Mouse (Mus musculus) neural tube, embryonic 15.5 days (tissue): ENCODE measurements around the gene Adamtsl1. TPM values are rescaled to one million over a fixed set of nuclear protein-coding genes. Genes with fewer than 3 reads are reported as not detected.

Experiments used
- ATAC-seq: fragments of 200-750 bp; cut with Nextera tagmentation; 2 replicates; pipeline ENCODE4 v1.8.0; 2017; ENCODE audit warnings: mild to moderate bottlenecking, moderate TSS enrichment, moderate library complexity; ENCODE audit not compliant: low FRiP score
- H3K27ac ChIP-seq: fragments of 300-500 bp; sonication (generic); replicated peaks from 2 replicates; pipeline ENCODE4 v1.5.1; 2015; ENCODE audit warnings: mild to moderate bottlenecking, inconsistent platforms
- H3K27me3 ChIP-seq: fragments of 300-500 bp; sonication (generic); replicated peaks from 2 replicates; pipeline ENCODE4 v1.6.1; 2015; ENCODE audit warnings: inconsistent platforms
- H3K36me3 ChIP-seq: fragments of 300-500 bp; sonication (generic); 2 replicates; pipeline ENCODE4 v1.6.1; 2015; ENCODE audit warnings: inconsistent platforms
- H3K4me1 ChIP-seq: fragments of 300-500 bp; sonication (generic); 2 replicates; pipeline ENCODE4 v1.6.1; 2015; ENCODE audit warnings: inconsistent platforms
- H3K4me2 ChIP-seq: fragments of 300-500 bp; sonication (generic); 2 replicates; pipeline ENCODE4 v1.6.1; 2015; ENCODE audit warnings: inconsistent platforms, mild to moderate bottlenecking, moderate library complexity
- H3K4me3 ChIP-seq: fragments of 300-500 bp; sonication (generic); replicated peaks from 2 replicates; pipeline ENCODE4 v1.5.1; 2015; ENCODE audit warnings: mild to moderate bottlenecking, inconsistent platforms
- H3K9ac ChIP-seq: fragments of 300-500 bp; sonication (generic); replicated peaks from 2 replicates; pipeline ENCODE4 v1.6.1; 2015; ENCODE audit warnings: mild to moderate bottlenecking, inconsistent platforms
- H3K9me3 ChIP-seq: fragments of 300-500 bp; sonication (generic); replicated peaks from 2 replicates; pipeline ENCODE4 v1.6.1; 2016; ENCODE audit warnings: inconsistent platforms
- WGBS: fragments of 180-500 bp; shearing (Covaris S2); methylation state at CpG from one replicate; pipeline ENCODE4 v1.1.7; 2015; ENCODE audit warnings: mixed read lengths; 5-methylcytosine and 5-hydroxymethylcytosine counted together
- polyA plus RNA-seq: library from polyadenylated mRNA; unstranded; fragments of >200 nt; fragmentation: Nextera tagmentation; extraction: Ambion mirVana; gene quantifications from 2 replicates; pipeline ENCODE4 v1.2.1, GENCODE M21; 2015

The Adamtsl1 gene
- polyA plus RNA-seq, 1 experiment from 2014 or later: 13.0 TPM

- Histone ChIP-seq H3K4me2 (no peak overlapping the region), H3K9ac (no peak overlapping the region), H3K27ac (no peak overlapping the region), H3K36me3 (no peaks in the 10 kb centered on the region), H3K4me1 (no peaks in the 10 kb centered on the region), H3K4me3 (no peak overlapping the region), H3K27me3 (no peaks in the 10 kb centered on the region), H3K9me3 (no peaks in the 10 kb centered on the region)
- 86% methylated on average over 3 of the region's 3 CpGs for WGBS
- ATAC-seq: no peak
These were observed 719.2 kb downstream of the Adamtsl1 start for GRCm38 (mm10) chr4:86233197-86233596.

- Histone ChIP-seq H3K27me3 (no peaks in the 10 kb centered on the region), H3K27ac (no peak overlapping the region), H3K36me3 (no peaks in the 10 kb centered on the region), H3K9me3 (no peaks in the 10 kb centered on the region), H3K4me2 (no peak overlapping the region), H3K4me1 (peaks cover 3% of the 10 kb centered on the region; the same call in 1 of the 2 replicates), H3K9ac (no peak overlapping the region), H3K4me3 (no peak overlapping the region)
- ATAC-seq: peak; percentile 70; the same call in 1 of the 2 replicates
- WGBS: 18% methylated on average over 2 of the region's 2 CpGs
These were observed 728.0 kb downstream of the Adamtsl1 start for GRCm38 (mm10) chr4:86241854-86242424.

- Histone ChIP-seq H3K4me3 (no peak overlapping the region), H3K9me3 (no peaks in the 10 kb centered on the region), H3K4me1 (no peaks in the 10 kb centered on the region), H3K9ac (no peak overlapping the region), H3K27ac (no peak overlapping the region), H3K27me3 (no peaks in the 10 kb centered on the region), H3K36me3 (no peaks in the 10 kb centered on the region), H3K4me2 (no peak overlapping the region)
- ATAC-seq: no peak
- WGBS: 74% methylated on average over 2 of the region's 2 CpGs
These were observed 756.1 kb downstream of the Adamtsl1 start for GRCm38 (mm10) chr4:86270085-86270484.

- 60% methylated on average over 6 of the region's 6 CpGs for WGBS
- H3K9ac ChIP-seq: no peak overlapping the region
These were observed 759.9 kb downstream of the Adamtsl1 start for GRCm38 (mm10) chr4:86273703-86274355.

GRCm38 (mm10) chr4:86274663-86275062 is 760.7 kb downstream of the Adamtsl1 start:
- Histone ChIP-seq H3K9ac (no peak overlapping the region), H3K36me3 (no peaks in the 10 kb centered on the region), H3K4me2 (no peak overlapping the region), H3K4me3 (no peak overlapping the region), H3K27me3 (no peaks in the 10 kb centered on the region), H3K27ac (no peak overlapping the region), H3K4me1 (peaks cover 10% of the 10 kb centered on the region), H3K9me3 (no peaks in the 10 kb centered on the region)
- ATAC-seq: no peak
- WGBS: 68% methylated on average over 2 of the region's 2 CpGs

More at GRCm38 (mm10) chr4:86273703-86274355, 759.9 kb downstream of the Adamtsl1 start:
- Histone ChIP-seq H3K4me2 (no peak overlapping the region), H3K27ac (no peak overlapping the region), H3K27me3 (no peaks in the 10 kb centered on the region), H3K4me1 (peaks cover 10% of the 10 kb centered on the region), H3K9me3 (no peaks in the 10 kb centered on the region), H3K4me3 (no peak overlapping the region), H3K36me3 (no peaks in the 10 kb centered on the region)
- no peak for ATAC-seq

- no peak for ATAC-seq
- Histone ChIP-seq H3K27me3 (no peaks in the 10 kb centered on the region), H3K36me3 (no peaks in the 10 kb centered on the region), H3K4me2 (no peak overlapping the region), H3K4me1 (peaks cover 10% of the 10 kb centered on the region), H3K9ac (no peak overlapping the region), H3K9me3 (no peaks in the 10 kb centered on the region), H3K4me3 (no peak overlapping the region), H3K27ac (no peak overlapping the region)
- WGBS: 76% methylated on average over 14 of the region's 14 CpGs
These were observed 762.2 kb downstream of the Adamtsl1 start for GRCm38 (mm10) chr4:86276021-86276813.

- H3K4me2 ChIP-seq: no peak overlapping the region
- H3K9me3 ChIP-seq: no peaks in the 10 kb centered on the region
- H3K9ac ChIP-seq: no peak overlapping the region
- no peaks in the 10 kb centered on the region for H3K27me3 ChIP-seq
- ATAC-seq: no peak
- H3K36me3 ChIP-seq: no peaks in the 10 kb centered on the region
- peaks cover 10% of the 10 kb centered on the region for H3K4me1 ChIP-seq
- H3K4me3 ChIP-seq: no peak overlapping the region
- WGBS: 42% methylated on average over 5 of the region's 5 CpGs
- no peak overlapping the region for H3K27ac ChIP-seq
These were observed 764.6 kb downstream of the Adamtsl1 start for GRCm38 (mm10) chr4:86278546-86278945.

- H3K4me2 ChIP-seq: no peak overlapping the region
- no peaks in the 10 kb centered on the region for H3K36me3 ChIP-seq
- 90% methylated on average over 1 of the region's 1 CpGs for WGBS
- H3K27ac ChIP-seq: no peak overlapping the region
- H3K4me3 ChIP-seq: no peak overlapping the region
- H3K27me3 ChIP-seq: no peaks in the 10 kb centered on the region
- no peak for ATAC-seq
- H3K9me3 ChIP-seq: no peaks in the 10 kb centered on the region
- H3K9ac ChIP-seq: no peak overlapping the region
- H3K4me1 ChIP-seq: no peaks in the 10 kb centered on the region
These were observed 772.6 kb downstream of the Adamtsl1 start for GRCm38 (mm10) chr4:86286572-86286971.

GRCm38 (mm10) chr4:86288264-86288663 is 774.3 kb downstream of the Adamtsl1 start:
- H3K4me1 ChIP-seq: no peaks in the 10 kb centered on the region
- 82% methylated on average over 4 of the region's 4 CpGs for WGBS
- H3K27me3 ChIP-seq: no peaks in the 10 kb centered on the region
- H3K36me3 ChIP-seq: no peaks in the 10 kb centered on the region
- no peak overlapping the region for H3K9ac ChIP-seq
- H3K4me2 ChIP-seq: no peak overlapping the region
- no peak for ATAC-seq
- H3K4me3 ChIP-seq: no peak overlapping the region
- H3K27ac ChIP-seq: no peak overlapping the region
- no peaks in the 10 kb centered on the region for H3K9me3 ChIP-seq

- H3K4me3 ChIP-seq: no peak overlapping the region
- no peak overlapping the region for H3K4me2 ChIP-seq
- H3K27ac ChIP-seq: no peak overlapping the region
- H3K9me3 ChIP-seq: no peaks in the 10 kb centered on the region
- H3K4me1 ChIP-seq: no peaks in the 10 kb centered on the region
- 75% methylated on average over 12 of the region's 12 CpGs for WGBS
- no peaks in the 10 kb centered on the region for H3K36me3 ChIP-seq
- ATAC-seq: no peak
- H3K9ac ChIP-seq: no peak overlapping the region
- H3K27me3 ChIP-seq: no peaks in the 10 kb centered on the region
These were observed 775.7 kb downstream of the Adamtsl1 start for GRCm38 (mm10) chr4:86289511-86290273.

GRCm38 (mm10) chr4:86294828-86295251 is 780.9 kb downstream of the Adamtsl1 start:
- H3K9me3 ChIP-seq: no peaks in the 10 kb centered on the region
- H3K4me1 ChIP-seq: no peaks in the 10 kb centered on the region
- no peak overlapping the region for H3K27ac ChIP-seq
- no peaks in the 10 kb centered on the region for H3K36me3 ChIP-seq
- H3K9ac ChIP-seq: no peak overlapping the region
- no peak for ATAC-seq
- H3K4me3 ChIP-seq: no peak overlapping the region
- no peak overlapping the region for H3K4me2 ChIP-seq
- no peaks in the 10 kb centered on the region for H3K27me3 ChIP-seq
- 61% methylated on average over 2 of the region's 2 CpGs for WGBS
